Mouse (Mus musculus) stomach, embryonic 14.5 days (tissue): ENCODE results near the gene Slc36a4. TPM values are rescaled to one million over a fixed set of nuclear protein-coding genes. Genes with fewer than 3 reads are reported as not detected.

Experiments used
- ATAC-seq: fragments of 200-750 bp; cut with Nextera tagmentation; 2 replicates; pipeline ENCODE4 v1.8.0; 2017; ENCODE audit warnings: low read depth, moderate TSS enrichment; ENCODE audit not compliant: insufficient number of reproducible peaks, insufficient read depth, low FRiP score
- H3K27ac ChIP-seq: fragments of 300-500 bp; sonication (generic); 2 replicates; pipeline ENCODE4 v1.5.1; 2014; ENCODE audit warnings: mild to moderate bottlenecking, low read length, moderate library complexity, mixed read lengths
- H3K27me3 ChIP-seq: fragments of 300-500 bp; sonication (generic); 2 replicates; pipeline ENCODE4 v1.6.1; 2014; ENCODE audit warnings: low read length, control low read depth, mixed read lengths; ENCODE audit not compliant: control insufficient read depth, insufficient read depth
- H3K36me3 ChIP-seq: fragments of 300-500 bp; sonication (generic); 2 replicates; pipeline ENCODE4 v1.6.1; 2014; ENCODE audit warnings: mild to moderate bottlenecking, control low read depth, low read length, moderate library complexity, mixed read lengths; ENCODE audit not compliant: control insufficient read depth, insufficient read depth
- H3K4me1 ChIP-seq: fragments of 300-500 bp; sonication (generic); 2 replicates; pipeline ENCODE4 v1.6.1; 2014; ENCODE audit warnings: low read length, control low read depth, mixed read lengths; ENCODE audit not compliant: control insufficient read depth, insufficient read depth
- H3K4me2 ChIP-seq: fragments of 300-500 bp; sonication (generic); replicated peaks from 2 replicates; pipeline ENCODE4 v1.6.1; 2014; ENCODE audit warnings: low read depth, low read length, control low read depth
- H3K4me3 ChIP-seq: fragments of 300-500 bp; sonication (generic); 2 replicates; pipeline ENCODE4 v1.5.1; 2014; ENCODE audit warnings: low read depth, low read length, control low read depth
- H3K9ac ChIP-seq: fragments of 300-500 bp; sonication (generic); replicated peaks from 2 replicates; pipeline ENCODE4 v1.6.1; 2014; ENCODE audit warnings: low read depth, mild to moderate bottlenecking, control low read depth, low read length, moderate library complexity, mixed read lengths
- H3K9me3 ChIP-seq: fragments of 300-500 bp; sonication (generic); 2 replicates; pipeline ENCODE4 v1.6.1; 2016; ENCODE audit warnings: low read depth, low read length, control low read depth; ENCODE audit not compliant: control insufficient read depth
- WGBS: fragments of 180-500 bp; shearing (Covaris S2); extraction: QIAGEN DNeasy Blood & Tissue Kit; methylation state at CpG from one replicate; pipeline ENCODE4 v1.1.7; 2014; 5-methylcytosine and 5-hydroxymethylcytosine counted together
- polyA plus RNA-seq: library from polyadenylated mRNA; unstranded; fragments of >200 nt; fragmentation: Nextera tagmentation; extraction: Ambion mirVana; gene quantifications from 2 replicates; pipeline ENCODE4 v1.2.1, GENCODE M21; 2014

Slc36a4 gene
- polyA plus RNA-seq, 1 experiment from 2014 or later = 28.7 TPM

DNA sequence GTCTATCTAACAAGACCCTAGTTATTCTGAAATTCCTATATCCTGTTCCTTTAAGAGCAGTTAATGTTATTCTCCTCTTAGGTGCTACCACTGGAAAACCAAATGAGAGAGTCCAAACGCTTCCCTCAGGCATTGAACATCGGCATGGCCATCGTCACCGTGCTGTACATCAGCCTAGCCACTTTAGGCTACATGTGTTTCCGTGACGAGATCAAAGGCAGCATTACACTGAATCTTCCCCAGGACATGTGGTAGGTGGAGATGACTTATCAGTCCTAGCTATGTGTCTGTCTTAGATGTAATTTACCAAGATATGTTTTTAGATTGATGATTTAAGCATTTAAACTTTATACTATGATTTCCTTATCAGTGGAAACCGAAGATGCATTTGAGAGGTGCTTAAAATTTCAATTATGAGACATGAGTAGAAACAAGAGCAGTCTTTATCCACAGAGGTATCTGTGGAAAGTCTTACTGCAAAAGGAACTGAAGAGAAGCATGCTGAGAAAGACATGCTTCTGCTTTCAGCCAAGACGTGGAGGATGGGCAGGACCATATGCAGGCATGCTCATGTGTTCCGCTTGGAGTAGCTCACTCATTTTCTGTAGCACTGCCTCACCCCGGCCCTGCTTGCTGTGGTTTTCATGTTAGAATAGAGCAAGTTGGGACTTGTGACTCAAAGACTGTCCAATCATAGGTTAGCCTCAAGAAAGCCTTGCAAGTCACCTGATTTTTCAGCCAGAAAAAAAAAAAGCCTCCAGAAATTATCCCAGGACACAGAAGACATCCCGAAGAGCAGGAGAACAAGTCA lies 24.7 kb downstream of the Slc36a4 start:
- Histone ChIP-seq H3K9me3 (no peaks in the 10 kb centered on the region), H3K4me1 (no peaks in the 10 kb centered on the region), H3K27ac (no peak overlapping the region), H3K36me3 (peaks cover 12% of the 10 kb centered on the region), H3K9ac (no peak overlapping the region), H3K27me3 (no peaks in the 10 kb centered on the region), H3K4me2 (no peak overlapping the region), H3K4me3 (no peak overlapping the region)
- no peak for ATAC-seq
- 89% methylated on average over 11 of the region's 11 CpGs for WGBS

DNA sequence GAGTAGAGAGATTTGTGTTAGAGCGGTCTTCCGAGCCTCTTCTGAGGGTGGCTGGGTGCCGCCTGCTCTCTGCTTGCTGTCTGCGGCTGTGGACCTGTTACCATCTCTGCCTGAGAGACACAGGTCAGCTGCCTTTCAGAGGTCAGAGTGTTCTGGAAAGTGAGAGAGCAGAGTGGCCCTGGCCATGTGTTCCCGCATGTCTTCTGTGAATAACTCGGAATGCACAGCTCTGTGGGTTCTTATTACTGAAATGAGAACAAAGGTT lies 25.3 kb downstream of the Slc36a4 start:
- no peak for ATAC-seq

DNA sequence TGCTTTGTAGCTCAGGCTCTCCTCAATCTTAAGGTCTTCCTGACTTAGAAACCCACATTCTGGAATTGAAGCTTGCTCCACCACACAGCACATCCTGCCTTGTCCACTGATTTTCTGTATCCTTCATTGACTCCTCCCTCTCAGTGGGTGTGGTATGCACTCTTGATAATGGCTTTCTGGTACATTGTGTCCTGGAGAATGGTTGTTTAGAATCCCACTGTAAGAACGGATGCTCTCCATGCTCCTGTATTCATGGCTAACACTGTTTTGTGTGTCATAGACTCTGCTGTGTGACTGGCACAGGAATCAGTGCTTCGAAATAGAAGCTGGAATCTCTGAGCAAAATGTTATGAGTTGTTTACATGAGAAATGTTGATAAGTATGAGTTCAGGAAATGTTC lies 28.0 kb downstream of the Slc36a4 start:
- 88% methylated on average over 2 of the region's 2 CpGs for WGBS
- Histone ChIP-seq H3K4me2 (no peak overlapping the region), H3K4me3 (no peak overlapping the region), H3K36me3 (peaks cover 12% of the 10 kb centered on the region), H3K9me3 (no peaks in the 10 kb centered on the region), H3K4me1 (no peaks in the 10 kb centered on the region), H3K27ac (no peak overlapping the region), H3K9ac (no peak overlapping the region), H3K27me3 (no peaks in the 10 kb centered on the region)
- no peak for ATAC-seq

More for the DNA sequence above, 25.3 kb downstream of the Slc36a4 start:
- Histone ChIP-seq H3K27me3 (no peaks in the 10 kb centered on the region), H3K4me1 (no peaks in the 10 kb centered on the region), H3K4me3 (no peak overlapping the region), H3K9me3 (no peaks in the 10 kb centered on the region), H3K4me2 (no peak overlapping the region), H3K27ac (no peak overlapping the region), H3K36me3 (peaks cover 12% of the 10 kb centered on the region), H3K9ac (no peak overlapping the region)
- WGBS = 93% methylated on average over 6 of the region's 6 CpGs

- H3K4me2 ChIP-seq = no peak overlapping the region
- H3K4me1 ChIP-seq = no peaks in the 10 kb centered on the region
- peaks cover 10% of the 10 kb centered on the region for H3K36me3 ChIP-seq
- H3K27ac ChIP-seq = no peak overlapping the region
- no peaks in the 10 kb centered on the region for H3K9me3 ChIP-seq
- no peak for ATAC-seq
- H3K27me3 ChIP-seq = no peaks in the 10 kb centered on the region
- H3K9ac ChIP-seq = no peak overlapping the region
- no peak overlapping the region for H3K4me3 ChIP-seq
- 69% methylated on average over 4 of the region's 4 CpGs for WGBS
Measured at GRCm38 (mm10) chr9:15741428-15741827, 31.9 kb downstream of the Slc36a4 start.

DNA sequence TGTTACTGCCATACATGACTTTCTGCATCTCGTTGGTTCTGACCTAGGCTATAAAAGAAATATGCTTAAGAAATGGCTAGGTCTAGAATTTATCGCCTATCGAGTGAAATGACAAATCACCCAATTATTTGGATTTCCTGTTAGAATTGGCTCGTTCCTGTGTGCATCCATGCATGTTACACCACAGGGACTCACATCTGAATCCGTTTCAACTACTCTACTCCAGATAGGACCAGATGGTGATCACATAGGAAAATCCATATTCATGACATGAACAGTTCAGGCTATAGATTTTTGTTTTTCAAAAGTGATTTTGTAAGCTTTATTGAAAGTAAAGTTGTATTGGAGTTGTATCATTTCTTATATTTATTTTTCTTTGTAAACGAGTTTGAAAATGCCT lies 32.4 kb downstream of the Slc36a4 start:
- WGBS = 75% methylated on average over 6 of the region's 6 CpGs
- Histone ChIP-seq H3K27me3 (no peaks in the 10 kb centered on the region), H3K27ac (no peak overlapping the region), H3K4me3 (no peak overlapping the region), H3K4me2 (no peak overlapping the region), H3K9me3 (no peaks in the 10 kb centered on the region), H3K36me3 (peaks cover 6% of the 10 kb centered on the region), H3K9ac (no peak overlapping the region), H3K4me1 (no peaks in the 10 kb centered on the region)
- ATAC-seq = no peak

- ATAC-seq = no peak
Measured at GRCm38 (mm10) chr9:15745985-15746607, 36.6 kb downstream of the Slc36a4 start.

GRCm38 (mm10) chr9:15746636-15747035 lies 37.1 kb downstream of the Slc36a4 start:
- H3K4me1 ChIP-seq = no peaks in the 10 kb centered on the region
- no peak overlapping the region for H3K27ac ChIP-seq
- WGBS = 75% methylated on average over 7 of the region's 7 CpGs
- no peak overlapping the region for H3K9ac ChIP-seq
- H3K36me3 ChIP-seq = no peaks in the 10 kb centered on the region
- H3K4me3 ChIP-seq = no peak overlapping the region
- ATAC-seq = no peak
- H3K4me2 ChIP-seq = no peak overlapping the region
- H3K9me3 ChIP-seq = no peaks in the 10 kb centered on the region
- no peaks in the 10 kb centered on the region for H3K27me3 ChIP-seq

More at GRCm38 (mm10) chr9:15745985-15746607, 36.6 kb downstream of the Slc36a4 start:
- no peak overlapping the region for H3K4me3 ChIP-seq
- H3K27me3 ChIP-seq = no peaks in the 10 kb centered on the region
- no peaks in the 10 kb centered on the region for H3K9me3 ChIP-seq
- H3K27ac ChIP-seq = no peak overlapping the region
- H3K4me2 ChIP-seq = no peak overlapping the region
- H3K4me1 ChIP-seq = no peaks in the 10 kb centered on the region
- WGBS = 75% methylated on average over 2 of the region's 2 CpGs
- no peak overlapping the region for H3K9ac ChIP-seq
- no peaks in the 10 kb centered on the region for H3K36me3 ChIP-seq

GRCm38 (mm10) chr9:15748383-15748782 lies 38.8 kb downstream of the Slc36a4 start:
- no peak overlapping the region for H3K4me2 ChIP-seq
- H3K27ac ChIP-seq = no peak overlapping the region
- no peaks in the 10 kb centered on the region for H3K27me3 ChIP-seq
- H3K9ac ChIP-seq = no peak overlapping the region
- no peaks in the 10 kb centered on the region for H3K9me3 ChIP-seq
- 73% methylated on average over 5 of the region's 5 CpGs for WGBS
- H3K36me3 ChIP-seq = no peaks in the 10 kb centered on the region
- H3K4me3 ChIP-seq = no peak overlapping the region
- H3K4me1 ChIP-seq = no peaks in the 10 kb centered on the region
- no peak for ATAC-seq

- H3K9ac ChIP-seq = no peak overlapping the region
- no peaks in the 10 kb centered on the region for H3K27me3 ChIP-seq
- ATAC-seq = no peak
Measured at GRCm38 (mm10) chr9:15759318-15759717, 49.8 kb downstream of the Slc36a4 start.

More at GRCm38 (mm10) chr9:15759318-15759717, 49.8 kb downstream of the Slc36a4 start:
- Histone ChIP-seq H3K4me3 (no peak overlapping the region), H3K36me3 (no peaks in the 10 kb centered on the region), H3K4me2 (no peak overlapping the region), H3K4me1 (no peaks in the 10 kb centered on the region), H3K9me3 (no peaks in the 10 kb centered on the region), H3K27ac (no peak overlapping the region)
